Mouse (Mus musculus) layer of hippocampus, adult 18-20 months (tissue): Measurements from ENCODE around the gene Gm39566. TPM values are rescaled to one million over a fixed set of nuclear protein-coding genes. Genes with fewer than 3 reads are reported as not detected.

Source experiments
- DNase-seq, 2 experiments: peaks; one replicate each; pipeline ENCODE4 v3.0.0; 2022; ENCODE audit warnings: low spot score in 2 of 2
- total RNA-seq, 2 experiments: library from RNA; stranded (reverse); gene quantifications; 2 replicates each; pipeline ENCODE4 v1.2.3; 2021

Gm39566 gene
- total RNA-seq, 2 experiments from 2014 or later, result not detected

DNA sequence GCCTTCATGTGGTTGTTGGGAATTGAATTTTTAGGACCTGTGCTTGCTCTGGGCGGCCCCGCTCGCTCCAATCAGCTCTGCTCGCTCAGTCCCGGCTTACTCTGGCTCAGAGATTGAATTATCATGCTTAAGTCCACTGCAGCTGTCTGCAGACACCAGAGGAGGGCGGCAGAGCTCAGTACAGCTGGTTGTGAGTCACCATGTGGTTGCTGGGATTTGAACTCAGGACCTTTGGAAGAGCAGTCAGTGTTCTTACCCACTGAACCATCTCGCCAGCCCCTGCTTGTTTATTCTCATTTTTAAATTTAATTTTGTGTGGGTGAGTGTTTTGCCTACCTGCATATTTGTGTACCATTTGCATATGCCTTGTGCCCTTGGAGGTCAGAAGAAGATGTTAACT is 51.5 kb downstream of the Gm39566 start:
- no peak for DNase-seq

DNA sequence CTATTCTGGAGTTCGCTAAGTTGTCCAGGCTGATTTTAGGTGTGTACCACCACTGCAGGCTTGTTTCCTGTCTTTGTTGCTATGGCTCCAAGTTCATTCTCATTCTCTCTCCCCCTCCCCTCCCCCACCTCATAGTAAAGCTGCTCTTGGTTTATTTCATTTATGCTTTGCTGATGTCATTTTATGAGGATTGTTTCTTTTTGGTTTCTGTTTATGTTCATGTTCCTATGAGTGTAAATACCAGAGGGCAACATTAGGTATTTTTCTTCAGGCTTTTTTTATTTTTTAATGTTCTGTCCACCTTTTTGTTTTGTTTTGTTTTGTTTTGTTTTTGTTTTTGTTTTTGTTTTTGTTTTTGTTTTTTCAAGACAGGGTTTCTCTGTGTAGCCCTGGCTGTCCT is 53.2 kb downstream of the Gm39566 start, which contains the start of gene Slc35g3:
TSS of gene Slc35g3 (minus strand) at position 101 of the 400 bp plus-strand sequence.
- DNase-seq, result no peak

Other genes with a start within 250 kb of the Gm39566 start
- 10 to 100 TPM; 14.3 to 14.8 TPM for gene Wrap53, start 235.0 kb downstream of the Gm39566 start, total RNA-seq
- 10 to 100 TPM; 25.5 to 26.9 TPM for gene Trp53, start 234.9 kb downstream of the Gm39566 start, total RNA-seq
- gene Atp1b2, start 209.4 kb downstream of the Gm39566 start, total RNA-seq, result 100 to 1,000 TPM; 402 to 407 TPM
- not detected for gene Shbg, start 197.4 kb downstream of the Gm39566 start, total RNA-seq
- gene Sat2, start 193.3 kb downstream of the Gm39566 start, total RNA-seq, result 10 to 100 TPM in 1 of 2 experiments, 1 to 10 TPM in 1; 9.5 to 12.1 TPM
- 100 to 1,000 TPM; 139 to 142 TPM for gene Fxr2, start 182.3 kb downstream of the Gm39566 start, total RNA-seq
- gene Sox15, start 160.0 kb downstream of the Gm39566 start, total RNA-seq, result not detected
- 10 to 100 TPM; 56.2 to 60.3 TPM for gene Mpdu1, start 152.7 kb downstream of the Gm39566 start, total RNA-seq
- gene Cd68, start 149.1 kb downstream of the Gm39566 start, total RNA-seq, result 10 to 100 TPM; 13.1 to 13.8 TPM
- gene Eif4a1, start 142.9 kb downstream of the Gm39566 start, total RNA-seq, result 100 to 1,000 TPM; 325 to 357 TPM
- gene Senp3, start 133.2 kb downstream of the Gm39566 start, total RNA-seq, result 10 to 100 TPM; 96.1 to 97.5 TPM
- gene Tnfsf13, start 129.5 kb downstream of the Gm39566 start, total RNA-seq, result 1 to 10 TPM; 1.9 to 2.0 TPM
- gene Tnfsf12, start 119.4 kb downstream of the Gm39566 start, total RNA-seq, result 10 to 100 TPM; 11.4 to 12.4 TPM
- gene Tnfsfm13, start 119.2 kb downstream of the Gm39566 start, total RNA-seq, result 1 to 10 TPM; 1.2 to 1.6 TPM
- gene Polr2a, start 56.7 kb downstream of the Gm39566 start, total RNA-seq, result 10 to 100 TPM; 55.6 to 55.9 TPM
- gene Slc35g3, start 53.3 kb downstream of the Gm39566 start, total RNA-seq, result not detected
- gene Zbtb4, start 49.4 kb downstream of the Gm39566 start, total RNA-seq, result 100 to 1,000 TPM; 147 to 152 TPM
- 1 to 10 TPM in 1 of 2 experiments, under 1 TPM in 1; 0.52 to 1.0 TPM for gene Chrnb1, start 19.4 kb downstream of the Gm39566 start, total RNA-seq
- 10 to 100 TPM; 27.4 to 27.6 TPM for gene Fgf11, start 13.4 kb downstream of the Gm39566 start, total RNA-seq
- not detected for gene Tmem102, start 9.7 kb downstream of the Gm39566 start, total RNA-seq
- gene Spem2, start 3.2 kb upstream of the Gm39566 start, total RNA-seq, result not detected
- gene Spem1, start 6.9 kb upstream of the Gm39566 start, total RNA-seq, result under 1 TPM in 1 of 2 experiments, not detected in 1; 0.62 TPM
- 100 to 1,000 TPM; 191 to 196 TPM for gene Nlgn2, start 22.5 kb upstream of the Gm39566 start, total RNA-seq
- gene Tmem256, start 23.2 kb upstream of the Gm39566 start, total RNA-seq, result 100 to 1,000 TPM; 110 to 117 TPM
- 10 to 100 TPM; 15.9 to 16.1 TPM for gene Plscr3, start 31.1 kb upstream of the Gm39566 start, total RNA-seq
- gene Tnk1, start 43.4 kb upstream of the Gm39566 start, total RNA-seq, result not detected
- gene Tmem95, start 62.7 kb upstream of the Gm39566 start, total RNA-seq, result not detected
- 1 to 10 TPM; 1.3 to 1.4 TPM for gene Kctd11, start 66.1 kb upstream of the Gm39566 start, total RNA-seq
- gene Acap1, start 80.2 kb upstream of the Gm39566 start, total RNA-seq, result not detected
- under 1 TPM; 0.17 to 0.58 TPM for gene 2810408A11Rik, start 85.7 kb upstream of the Gm39566 start, total RNA-seq
- gene Neurl4, start 85.8 kb upstream of the Gm39566 start, total RNA-seq, result 100 to 1,000 TPM; 108 to 114 TPM
- gene Gps2, start 98.6 kb upstream of the Gm39566 start, total RNA-seq, result 10 to 100 TPM; 35.7 to 36.1 TPM
- 100 to 1,000 TPM; 438 to 463 TPM for gene Eif5a, start 106.7 kb upstream of the Gm39566 start, total RNA-seq
- 1 to 10 TPM; 8.7 to 9.2 TPM for gene Ybx2, start 120.5 kb upstream of the Gm39566 start, total RNA-seq
- 1 to 10 TPM; 3.4 to 3.5 TPM for gene Slc2a4, start 132.9 kb upstream of the Gm39566 start, total RNA-seq
- gene Cldn7, start 149.5 kb upstream of the Gm39566 start, total RNA-seq, result not detected
- 100 to 1,000 TPM; 110 to 111 TPM for gene Ctdnep1, start 165.9 kb upstream of the Gm39566 start, total RNA-seq
- 10 to 100 TPM; 76.7 to 80.1 TPM for gene Elp5, start 167.2 kb upstream of the Gm39566 start, total RNA-seq
- gene Gabarap, start 175.8 kb upstream of the Gm39566 start, total RNA-seq, result 100 to 1,000 TPM; 238 to 240 TPM
- 10 to 100 TPM; 50.3 TPM for gene Phf23, start 180.5 kb upstream of the Gm39566 start, total RNA-seq
- gene Dvl2, start 185.3 kb upstream of the Gm39566 start, total RNA-seq, result 10 to 100 TPM; 33.0 to 38.7 TPM
- 10 to 100 TPM; 56.4 to 67.1 TPM for gene Acadvl, start 200.1 kb upstream of the Gm39566 start, total RNA-seq
- gene Dlg4, start 201.6 kb upstream of the Gm39566 start, total RNA-seq, result 100 to 1,000 TPM; 846 to 862 TPM
- gene Asgr1, start 238.8 kb upstream of the Gm39566 start, total RNA-seq, result under 1 TPM; 0.84 to 0.99 TPM